Mouse (Mus musculus): Measurements from ENCODE around the gene Alox12b. TPM values are rescaled to one million over a fixed set of nuclear protein-coding genes. Genes with fewer than 3 reads are reported as not detected.

Alox12b gene
- polyA plus RNA-seq, 1 experiment from 2014 or later: 0.22 TPM

GRCm38 (mm10) chr11:69174722-69175121 lies 17.9 kb downstream of the Alox12b start:
- Histone ChIP-seq H3K27ac (replicated peaks; ENCODE audit: low read depth, low read length) (no peak overlapping the region), H3K9ac (replicated peaks; ENCODE audit: low read length) (no peak overlapping the region), H3K27me3 (ENCODE audit: control insufficient read depth, insufficient read depth, low read length) (no peaks in the 10 kb centered on the region), H3K36me3 (ENCODE audit: control insufficient read depth, insufficient read depth, low read length) (no peaks in the 10 kb centered on the region), H3K9me3 (ENCODE audit: control insufficient read depth, low read length) (no peaks in the 10 kb centered on the region), H3K4me1 (ENCODE audit: control insufficient read depth, insufficient read depth, low read length) (no peaks in the 10 kb centered on the region), H3K4me2 (ENCODE audit: low read length) (no peak overlapping the region), H3K4me3 (replicated peaks; ENCODE audit: low read depth, low read length) (no peak overlapping the region)
- DNase-seq (no peak), ATAC-seq (ENCODE audit: low FRiP score, low TSS enrichment) (no peak)
- WGBS: 88% methylated on average over 7 of the region's 7 CpGs

- H3K9ac ChIP-seq (replicated peaks; ENCODE audit: low read length): no peak overlapping the region
- H3K4me3 ChIP-seq (replicated peaks; ENCODE audit: low read depth, low read length): no peak overlapping the region
- no peak overlapping the region for H3K27ac ChIP-seq (replicated peaks; ENCODE audit: low read depth, low read length)
- no peak for DNase-seq
- H3K9me3 ChIP-seq (ENCODE audit: control insufficient read depth, low read length): no peaks in the 10 kb centered on the region
- no peak for ATAC-seq (ENCODE audit: low FRiP score, low TSS enrichment)
- H3K4me1 ChIP-seq (ENCODE audit: control insufficient read depth, insufficient read depth, low read length): no peaks in the 10 kb centered on the region
- no peaks in the 10 kb centered on the region for H3K36me3 ChIP-seq (ENCODE audit: control insufficient read depth, insufficient read depth, low read length)
- no peaks in the 10 kb centered on the region for H3K27me3 ChIP-seq (ENCODE audit: control insufficient read depth, insufficient read depth, low read length)
- 87% methylated on average over 3 of the region's 3 CpGs for WGBS
- no peak overlapping the region for H3K4me2 ChIP-seq (ENCODE audit: low read length)
These were observed 21.7 kb downstream of the Alox12b start for GRCm38 (mm10) chr11:69178525-69178924.

GRCm38 (mm10) chr11:69179512-69179911 lies 22.7 kb downstream of the Alox12b start:
- H3K9ac ChIP-seq (replicated peaks; ENCODE audit: low read length): no peak overlapping the region
- H3K27me3 ChIP-seq (ENCODE audit: control insufficient read depth, insufficient read depth, low read length): no peaks in the 10 kb centered on the region
- no peaks in the 10 kb centered on the region for H3K9me3 ChIP-seq (ENCODE audit: control insufficient read depth, low read length)
- no peak overlapping the region for H3K4me2 ChIP-seq (ENCODE audit: low read length)
- ATAC-seq (ENCODE audit: low FRiP score, low TSS enrichment) (no peak), DNase-seq (no peak)
- no peaks in the 10 kb centered on the region for H3K4me1 ChIP-seq (ENCODE audit: control insufficient read depth, insufficient read depth, low read length)
- WGBS: 42% methylated on average over 3 of the region's 3 CpGs
- no peak overlapping the region for H3K27ac ChIP-seq (replicated peaks; ENCODE audit: low read depth, low read length)
- no peak overlapping the region for H3K4me3 ChIP-seq (replicated peaks; ENCODE audit: low read depth, low read length)
- H3K36me3 ChIP-seq (ENCODE audit: control insufficient read depth, insufficient read depth, low read length): no peaks in the 10 kb centered on the region

GRCm38 (mm10) chr11:69180120-69180519 lies 23.3 kb downstream of the Alox12b start:
- 87% methylated on average over 4 of the region's 4 CpGs for WGBS
- Histone ChIP-seq H3K27me3 (ENCODE audit: control insufficient read depth, insufficient read depth, low read length) (no peaks in the 10 kb centered on the region), H3K4me3 (replicated peaks; ENCODE audit: low read depth, low read length) (no peak overlapping the region), H3K36me3 (ENCODE audit: control insufficient read depth, insufficient read depth, low read length) (no peaks in the 10 kb centered on the region), H3K27ac (replicated peaks; ENCODE audit: low read depth, low read length) (no peak overlapping the region), H3K9ac (replicated peaks; ENCODE audit: low read length) (no peak overlapping the region), H3K4me1 (ENCODE audit: control insufficient read depth, insufficient read depth, low read length) (no peaks in the 10 kb centered on the region), H3K9me3 (ENCODE audit: control insufficient read depth, low read length) (no peaks in the 10 kb centered on the region), H3K4me2 (ENCODE audit: low read length) (no peak overlapping the region)
- DNase-seq (no peak), ATAC-seq (ENCODE audit: low FRiP score, low TSS enrichment) (no peak)

GRCm38 (mm10) chr11:69185031-69185430 lies 28.2 kb downstream of the Alox12b start:
- Histone ChIP-seq H3K4me3 (replicated peaks; ENCODE audit: low read depth, low read length) (no peak overlapping the region), H3K36me3 (ENCODE audit: control insufficient read depth, insufficient read depth, low read length) (no peaks in the 10 kb centered on the region), H3K9me3 (ENCODE audit: control insufficient read depth, low read length) (no peaks in the 10 kb centered on the region), H3K4me2 (ENCODE audit: low read length) (no peak overlapping the region), H3K27ac (replicated peaks; ENCODE audit: low read depth, low read length) (no peak overlapping the region), H3K9ac (replicated peaks; ENCODE audit: low read length) (no peak overlapping the region), H3K4me1 (ENCODE audit: control insufficient read depth, insufficient read depth, low read length) (no peaks in the 10 kb centered on the region), H3K27me3 (ENCODE audit: control insufficient read depth, insufficient read depth, low read length) (no peaks in the 10 kb centered on the region)
- ATAC-seq (ENCODE audit: low FRiP score, low TSS enrichment) (no peak), DNase-seq (no peak)
- WGBS: 90% methylated on average over 5 of the region's 5 CpGs

- DNase-seq: no peak
- no peaks in the 10 kb centered on the region for H3K27me3 ChIP-seq (ENCODE audit: control insufficient read depth, insufficient read depth, low read length)
- H3K27ac ChIP-seq (replicated peaks; ENCODE audit: low read depth, low read length): no peak overlapping the region
- no peak for ATAC-seq (ENCODE audit: low FRiP score, low TSS enrichment)
- no peak overlapping the region for H3K9ac ChIP-seq (replicated peaks; ENCODE audit: low read length)
- WGBS: 83% methylated on average over 6 of the region's 6 CpGs
- no peaks in the 10 kb centered on the region for H3K9me3 ChIP-seq (ENCODE audit: control insufficient read depth, low read length)
- H3K36me3 ChIP-seq (ENCODE audit: control insufficient read depth, insufficient read depth, low read length): no peaks in the 10 kb centered on the region
- H3K4me3 ChIP-seq (replicated peaks; ENCODE audit: low read depth, low read length): no peak overlapping the region
- H3K4me1 ChIP-seq (ENCODE audit: control insufficient read depth, insufficient read depth, low read length): no peaks in the 10 kb centered on the region
- no peak overlapping the region for H3K4me2 ChIP-seq (ENCODE audit: low read length)
These were observed 29.1 kb downstream of the Alox12b start for GRCm38 (mm10) chr11:69185936-69186335.

- WGBS: 3% methylated on average over 1 of the region's 1 CpGs
These were observed 36.1 kb downstream of the Alox12b start for GRCm38 (mm10) chr11:69192840-69193239.

GRCm38 (mm10) chr11:69196766-69197165 lies 40.0 kb downstream of the Alox12b start:
- no peak overlapping the region for H3K27ac ChIP-seq (replicated peaks; ENCODE audit: low read depth, low read length)
- H3K9ac ChIP-seq (replicated peaks; ENCODE audit: low read length): no peak overlapping the region
- WGBS: 9% methylated on average over 5 of the region's 5 CpGs
- ATAC-seq (ENCODE audit: low FRiP score, low TSS enrichment) (no peak), DNase-seq (peak; percentile 55)
- H3K9me3 ChIP-seq (ENCODE audit: control insufficient read depth, low read length): no peaks in the 10 kb centered on the region
- peaks cover 10% of the 10 kb centered on the region; the same call in 1 of the 2 replicates for H3K27me3 ChIP-seq (ENCODE audit: control insufficient read depth, insufficient read depth, low read length)
- H3K4me2 ChIP-seq (ENCODE audit: low read length): peak overlapping the region; percentile 46; the same call in 1 of the 2 replicates
- no peaks in the 10 kb centered on the region for H3K36me3 ChIP-seq (ENCODE audit: control insufficient read depth, insufficient read depth, low read length)
- 0 out of 2 replicates have a peak, but pooled peaks cover 6% of the 10 kb centered on the region for H3K4me1 ChIP-seq (ENCODE audit: control insufficient read depth, insufficient read depth, low read length)
- peak overlapping the region; percentile 22; the same call in 1 of the 2 replicates for H3K4me3 ChIP-seq (replicated peaks; ENCODE audit: low read depth, low read length)

More at GRCm38 (mm10) chr11:69192840-69193239, 36.1 kb downstream of the Alox12b start:
- ATAC-seq (ENCODE audit: low FRiP score, low TSS enrichment) (no peak), DNase-seq (peak; percentile 85)
- no peak overlapping the region for H3K4me3 ChIP-seq (replicated peaks; ENCODE audit: low read depth, low read length)
- no peaks in the 10 kb centered on the region for H3K9me3 ChIP-seq (ENCODE audit: control insufficient read depth, low read length)
- H3K27me3 ChIP-seq (ENCODE audit: control insufficient read depth, insufficient read depth, low read length): peaks cover 10% of the 10 kb centered on the region; the same call in 1 of the 2 replicates
- no peak overlapping the region for H3K9ac ChIP-seq (replicated peaks; ENCODE audit: low read length)
- no peaks in the 10 kb centered on the region for H3K36me3 ChIP-seq (ENCODE audit: control insufficient read depth, insufficient read depth, low read length)
- no peak overlapping the region for H3K27ac ChIP-seq (replicated peaks; ENCODE audit: low read depth, low read length)
- 0 out of 2 replicates have a peak, but pooled peaks cover 6% of the 10 kb centered on the region for H3K4me1 ChIP-seq (ENCODE audit: control insufficient read depth, insufficient read depth, low read length)
- no peak overlapping the region for H3K4me2 ChIP-seq (ENCODE audit: low read length)

GRCm38 (mm10) chr11:69197194-69197593 lies 40.4 kb downstream of the Alox12b start:
- Histone ChIP-seq H3K27me3 (ENCODE audit: control insufficient read depth, insufficient read depth, low read length) (peaks cover 10% of the 10 kb centered on the region; the same call in 1 of the 2 replicates), H3K27ac (replicated peaks; ENCODE audit: low read depth, low read length) (no peak overlapping the region), H3K4me1 (ENCODE audit: control insufficient read depth, insufficient read depth, low read length) (0 out of 2 replicates have a peak, but pooled peaks cover 6% of the 10 kb centered on the region), H3K9me3 (ENCODE audit: control insufficient read depth, low read length) (no peaks in the 10 kb centered on the region), H3K4me2 (ENCODE audit: low read length) (peak overlapping the region; percentile 46), H3K36me3 (ENCODE audit: control insufficient read depth, insufficient read depth, low read length) (no peaks in the 10 kb centered on the region), H3K9ac (replicated peaks; ENCODE audit: low read length) (no peak overlapping the region; the same call in 1 of the 2 replicates), H3K4me3 (replicated peaks; ENCODE audit: low read depth, low read length) (peak overlapping the region; percentile 22)
- ATAC-seq (ENCODE audit: low FRiP score, low TSS enrichment) (no peak), DNase-seq (no peak)
- 2% methylated on average over 14 of the region's 14 CpGs for WGBS
